Mouse (Mus musculus) bone marrow macrophage, adult 2 months (primary cell): ENCODE data around the gene Hoxc12.

Source experiments
- CTCF ChIP-seq: IDR thresholded peaks from 2 replicates; pipeline ENCODE4 v1.5.1; 2012; ENCODE audit warnings: low read depth, mild to moderate bottlenecking, low read length, moderate library complexity
- POLR2A ChIP-seq: IDR thresholded peaks from 2 replicates; pipeline ENCODE4 v1.6.1; 2012; ENCODE audit warnings: mild to moderate bottlenecking, low read depth, low read length, borderline replicate concordance

GRCm38 (mm10) chr15:102969296-102969695, 32.7 kb downstream of the Hoxc12 start:
- TF ChIP-seq POLR2A (no peak), CTCF (no peak)
